Mouse (Mus musculus) forebrain, postnatal 0 days (tissue): Measurements from ENCODE around the gene Mgst3. TPM values are rescaled to one million over a fixed set of nuclear protein-coding genes. Genes with fewer than 3 reads are reported as not detected.

ENCODE experiments used
- ATAC-seq: fragments of 200-750 bp; cut with Nextera tagmentation; 2 replicates; pipeline ENCODE4 v1.8.0; 2017; ENCODE audit warnings: mild to moderate bottlenecking, moderate library complexity
- DNase-seq: peaks from one replicate; pipeline ENCODE4 v3.0.0-alpha.2; 2015
- H3K27ac ChIP-seq: fragments of 300-500 bp; sonication (generic); 2 replicates; pipeline ENCODE4 v1.5.1; 2014; ENCODE audit warnings: low read depth, mild to moderate bottlenecking, antibody characterized with exemption, low read length, moderate library complexity, mixed read lengths
- H3K27me3 ChIP-seq: fragments of 300-500 bp; sonication (generic); 2 replicates; pipeline ENCODE4 v1.6.1; 2014; ENCODE audit warnings: mild to moderate bottlenecking, low read length, mixed read lengths; ENCODE audit not compliant: insufficient read depth
- H3K36me3 ChIP-seq: fragments of 300-500 bp; sonication (generic); 2 replicates; pipeline ENCODE4 v1.6.1; 2014; ENCODE audit warnings: mild to moderate bottlenecking, moderate library complexity; ENCODE audit not compliant: insufficient read depth
- H3K4me1 ChIP-seq: fragments of 300-500 bp; sonication (generic); 2 replicates; pipeline ENCODE4 v1.6.1; 2014; ENCODE audit warnings: antibody characterized with exemption; ENCODE audit not compliant: insufficient read depth
- H3K4me2 ChIP-seq: fragments of 300-500 bp; sonication (generic); 2 replicates; pipeline ENCODE4 v1.6.1; 2014; ENCODE audit warnings: low read depth, mild to moderate bottlenecking, moderate library complexity
- H3K4me3 ChIP-seq: fragments of 300-500 bp; sonication (generic); 2 replicates; pipeline ENCODE4 v1.5.1; 2014; ENCODE audit warnings: low read depth, low read length, mixed read lengths
- H3K9ac ChIP-seq: fragments of 300-500 bp; sonication (generic); 2 replicates; pipeline ENCODE4 v1.6.1; 2014; ENCODE audit warnings: mild to moderate bottlenecking
- H3K9me3 ChIP-seq: fragments of 300-500 bp; sonication (generic); 2 replicates; pipeline ENCODE4 v1.6.1; 2016; ENCODE audit warnings: low read length
- CTCF ChIP-seq: sonication (generic); IDR thresholded peaks from 2 replicates; pipeline ENCODE4 v1.5.1; 2016; ENCODE audit warnings: antibody characterized with exemption, control low read depth, low read depth
- WGBS: fragments of 180-500 bp; shearing (Covaris S2); extraction: QIAGEN DNeasy Blood & Tissue Kit; methylation state at CpG from one replicate; pipeline ENCODE4 v1.1.7; 2014; 5-methylcytosine and 5-hydroxymethylcytosine counted together
- polyA plus RNA-seq: library from polyadenylated mRNA; unstranded; fragments of >200 nt; fragmentation: Nextera tagmentation; extraction: Ambion mirVana; gene quantifications from 2 replicates; pipeline ENCODE4 v1.2.1, GENCODE M21; 2015
- total RNA-seq: library from RNA; depleted of rRNA; stranded (reverse); fragments of >200 nt; gene quantifications from 2 replicates; pipeline ENCODE4 v1.2.3, GENCODE M21; 2014

Gene Mgst3
- total and polyA plus RNA-seq, 2 experiments from 2014 or later, result 192 to 243 TPM

DNA sequence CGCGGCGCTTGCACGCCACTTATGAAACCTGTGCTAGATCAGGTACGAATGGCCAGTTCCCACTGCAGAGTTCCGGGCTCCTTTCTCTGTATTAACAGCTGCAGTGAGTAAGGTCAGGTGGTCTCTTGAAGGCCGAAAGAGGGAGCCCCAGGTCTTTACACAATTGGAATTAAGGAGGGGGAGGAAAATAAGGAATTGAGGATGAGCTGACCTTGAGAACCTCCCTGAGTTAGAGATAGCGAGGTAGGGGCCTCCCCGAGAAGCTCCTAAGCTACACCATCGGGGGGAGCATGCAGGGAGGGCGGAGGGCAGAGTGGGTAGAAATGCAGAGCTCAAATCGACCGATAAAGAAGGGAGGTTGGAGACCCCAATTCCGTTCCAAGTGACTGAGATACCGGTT, 360 bp downstream of the Mgst3 start:
- TF ChIP-seq CTCF, result peak; percentile 26; the same call in 1 of the 2 replicates
- peak overlapping the region; percentile 56 for H3K9ac ChIP-seq
- H3K4me2 ChIP-seq, result peak overlapping the region; percentile 90
- H3K4me3 ChIP-seq, result peak overlapping the region; percentile 69
- no peaks in the 10 kb centered on the region for H3K27me3 ChIP-seq
- DNase-seq, result peak; percentile 53
- WGBS, result 1% methylated on average over 15 of the region's 15 CpGs
- ATAC-seq, result peak; percentile 16
- no peaks in the 10 kb centered on the region for H3K36me3 ChIP-seq
- no peaks in the 10 kb centered on the region for H3K4me1 ChIP-seq
- H3K27ac ChIP-seq, result peak overlapping the region; percentile 75
- no peaks in the 10 kb centered on the region for H3K9me3 ChIP-seq

DNA sequence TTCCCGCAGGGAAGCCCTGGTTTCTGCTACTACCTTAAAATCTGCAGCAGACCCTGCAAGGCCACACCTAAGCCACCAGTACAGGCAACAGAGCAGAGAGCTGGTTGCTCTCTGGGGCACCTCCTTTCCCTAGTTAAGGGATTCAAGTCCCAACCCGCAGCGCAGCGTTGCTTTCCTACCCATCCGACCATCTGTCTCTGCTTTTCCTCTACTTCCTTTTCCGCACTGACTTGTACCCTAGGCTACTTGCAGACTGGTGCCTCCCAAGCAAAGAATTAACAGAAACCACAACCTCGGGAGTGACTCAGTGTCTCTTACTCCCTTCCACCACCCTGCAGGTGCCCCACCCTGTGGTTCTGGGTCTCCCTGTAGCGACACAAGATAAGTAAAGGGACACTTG, 954 bp downstream of the Mgst3 start:
- H3K36me3 ChIP-seq, result no peaks in the 10 kb centered on the region
- no peak overlapping the region for H3K27ac ChIP-seq
- peak overlapping the region; percentile 56 for H3K9ac ChIP-seq
- WGBS, result 8% methylated on average over 8 of the region's 8 CpGs
- peak overlapping the region; percentile 69 for H3K4me3 ChIP-seq
- no peaks in the 10 kb centered on the region for H3K9me3 ChIP-seq
- H3K27me3 ChIP-seq, result no peaks in the 10 kb centered on the region
- TF ChIP-seq CTCF, result no peak
- no peak for DNase-seq
- H3K4me2 ChIP-seq, result peak overlapping the region; percentile 90
- ATAC-seq, result no peak
- no peaks in the 10 kb centered on the region for H3K4me1 ChIP-seq

DNA sequence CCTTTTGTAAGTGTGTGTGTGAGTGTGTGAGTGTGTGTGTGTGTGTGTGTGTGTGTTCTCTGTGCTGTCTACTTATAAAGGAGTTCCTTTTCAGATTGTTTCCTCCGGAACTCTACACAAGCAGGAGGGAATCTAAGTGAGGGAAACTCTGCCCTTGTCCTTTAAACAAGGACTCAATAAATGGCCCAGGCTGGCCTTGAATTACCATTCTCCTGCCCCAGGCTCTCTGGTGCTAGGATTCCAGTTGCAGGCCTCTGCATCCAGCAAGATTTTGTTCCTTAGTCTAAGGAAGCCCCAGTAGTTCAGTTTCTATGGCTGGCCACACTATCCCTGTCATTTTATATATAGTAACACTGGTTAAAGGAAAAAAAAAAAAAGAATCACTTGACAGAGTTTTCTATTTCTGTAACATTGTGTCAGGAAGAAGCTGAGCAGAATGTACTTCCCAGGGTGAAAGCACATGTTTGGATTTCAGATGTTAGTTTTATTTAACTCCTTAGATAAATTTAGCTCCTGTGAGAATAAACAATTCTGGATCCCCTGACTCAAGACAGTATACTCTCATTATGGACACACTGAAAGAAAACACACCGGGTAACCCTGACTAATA, 1.5 kb downstream of the Mgst3 start:
- Histone ChIP-seq H3K36me3 (no peaks in the 10 kb centered on the region), H3K9me3 (no peaks in the 10 kb centered on the region), H3K9ac (peak overlapping the region; percentile 56; the same call in 1 of the 2 replicates), H3K27me3 (no peaks in the 10 kb centered on the region), H3K27ac (no peak overlapping the region), H3K4me3 (peak overlapping the region; percentile 69), H3K4me1 (no peaks in the 10 kb centered on the region), H3K4me2 (peak overlapping the region; percentile 90)
- WGBS, result 47% methylated on average over 2 of the region's 2 CpGs
- ATAC-seq (no peak), DNase-seq (no peak)
- no peak for TF ChIP-seq CTCF

DNA sequence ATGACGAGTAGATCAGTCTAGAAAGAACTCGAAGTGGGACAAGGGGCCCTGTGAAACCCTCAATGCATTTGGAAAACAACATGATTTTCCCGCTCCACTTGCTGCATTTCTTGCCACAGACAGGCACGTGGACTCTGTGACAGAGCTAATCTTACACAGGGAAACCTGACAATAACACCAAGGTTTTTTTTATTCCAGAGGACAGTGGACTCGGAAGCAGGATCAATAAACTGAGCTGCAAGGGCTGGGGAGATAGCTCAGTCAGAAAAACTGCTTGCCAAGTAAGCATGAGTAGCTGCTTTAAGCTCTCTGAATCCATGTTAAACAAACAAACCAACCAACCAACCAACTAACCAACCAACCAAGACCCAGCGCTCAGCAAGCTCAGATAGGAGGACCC, 2.4 kb downstream of the Mgst3 start:
- WGBS, result 72% methylated on average over 6 of the region's 6 CpGs
- H3K9ac ChIP-seq, result no peak overlapping the region
- no peak overlapping the region for H3K4me2 ChIP-seq
- H3K27me3 ChIP-seq, result no peaks in the 10 kb centered on the region
- no peak for TF ChIP-seq CTCF
- no peak overlapping the region for H3K27ac ChIP-seq
- H3K36me3 ChIP-seq, result no peaks in the 10 kb centered on the region
- no peak overlapping the region for H3K4me3 ChIP-seq
- H3K4me1 ChIP-seq, result no peaks in the 10 kb centered on the region
- H3K9me3 ChIP-seq, result no peaks in the 10 kb centered on the region
- DNase-seq, result no peak
- ATAC-seq, result no peak

DNA sequence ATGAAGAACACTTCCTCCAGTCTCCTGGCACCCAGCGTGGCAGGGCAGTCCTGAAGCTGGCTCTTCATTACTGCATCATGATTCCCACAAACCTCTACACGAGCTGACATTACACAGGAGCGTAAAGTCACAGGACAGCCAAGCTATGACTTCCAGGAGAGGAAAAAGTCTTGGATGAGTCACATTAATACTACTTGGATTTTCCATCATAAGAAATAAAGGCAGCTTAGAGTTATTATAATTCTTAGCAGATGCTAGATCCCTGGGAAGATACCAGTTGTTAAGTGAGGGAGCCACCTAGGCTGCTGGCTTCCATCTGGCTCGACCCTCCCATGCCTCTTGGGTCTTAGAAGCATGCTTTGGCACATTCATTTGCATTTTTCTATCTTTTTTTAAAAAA, 3.3 kb downstream of the Mgst3 start:
- no peak overlapping the region for H3K4me3 ChIP-seq
- H3K27me3 ChIP-seq, result no peaks in the 10 kb centered on the region

DNA sequence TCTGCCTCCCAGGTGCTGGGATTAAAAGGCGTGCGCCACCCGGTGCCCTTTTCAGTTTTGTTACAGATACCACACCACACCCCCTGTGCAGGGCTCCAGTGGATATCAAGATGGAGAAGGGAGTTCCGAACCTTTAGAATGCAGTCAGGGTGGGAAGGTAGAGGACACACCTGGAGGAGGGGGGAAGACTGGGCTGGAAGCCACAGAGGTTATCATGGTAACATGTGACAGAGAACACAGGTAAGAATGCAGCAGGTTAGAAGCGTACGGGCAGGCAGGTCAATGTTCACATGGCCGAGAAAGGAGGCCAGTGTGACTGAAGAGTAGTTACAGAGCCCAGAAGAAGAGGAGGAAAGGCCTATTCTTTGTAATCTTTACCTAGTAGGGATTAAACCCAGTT, 4.1 kb downstream of the Mgst3 start:
- Histone ChIP-seq H3K9ac (no peak overlapping the region), H3K36me3 (no peaks in the 10 kb centered on the region), H3K9me3 (no peaks in the 10 kb centered on the region), H3K27me3 (no peaks in the 10 kb centered on the region), H3K4me1 (no peaks in the 10 kb centered on the region), H3K4me2 (no peak overlapping the region), H3K27ac (no peak overlapping the region), H3K4me3 (no peak overlapping the region)
- DNase-seq (no peak), ATAC-seq (no peak)
- WGBS, result 90% methylated on average over 7 of the region's 7 CpGs
- no peak for TF ChIP-seq CTCF

More for the DNA sequence above, 3.3 kb downstream of the Mgst3 start:
- H3K36me3 ChIP-seq, result no peaks in the 10 kb centered on the region
- no peak for TF ChIP-seq CTCF
- no peaks in the 10 kb centered on the region for H3K9me3 ChIP-seq
- no peak overlapping the region for H3K9ac ChIP-seq
- no peak for ATAC-seq
- no peak overlapping the region for H3K4me2 ChIP-seq
- no peak overlapping the region for H3K27ac ChIP-seq
- WGBS, result 70% methylated on average over 4 of the region's 4 CpGs
- no peaks in the 10 kb centered on the region for H3K4me1 ChIP-seq
- no peak for DNase-seq

DNA sequence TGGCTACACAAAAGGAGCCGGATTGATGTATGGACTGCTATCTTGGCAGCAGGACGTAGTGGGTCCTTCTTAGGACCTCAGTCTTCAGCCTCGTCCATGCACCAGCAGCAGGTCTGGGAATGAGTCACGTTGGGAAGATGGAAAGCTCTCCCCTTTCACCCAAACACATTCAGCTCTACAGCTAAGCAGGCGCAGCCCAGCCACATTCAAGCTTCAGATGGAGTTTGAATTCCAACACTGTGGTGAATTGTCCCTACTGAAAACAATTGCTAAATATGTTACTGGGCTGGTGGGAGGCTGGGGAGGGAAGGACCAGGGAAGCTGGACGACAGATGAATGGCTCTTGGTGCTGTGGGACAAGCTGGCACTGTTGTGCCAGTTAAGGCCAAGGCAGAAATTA, 5.1 kb downstream of the Mgst3 start:
- H3K27me3 ChIP-seq, result no peaks in the 10 kb centered on the region
- no peak overlapping the region for H3K27ac ChIP-seq
- ATAC-seq (no peak), DNase-seq (no peak)
- no peak overlapping the region for H3K4me2 ChIP-seq
- H3K36me3 ChIP-seq, result no peaks in the 10 kb centered on the region
- TF ChIP-seq CTCF, result no peak
- H3K9me3 ChIP-seq, result no peaks in the 10 kb centered on the region
- no peaks in the 10 kb centered on the region for H3K4me1 ChIP-seq
- no peak overlapping the region for H3K9ac ChIP-seq
- no peak overlapping the region for H3K4me3 ChIP-seq
- WGBS, result 77% methylated on average over 6 of the region's 6 CpGs
